Mouse (Mus musculus) common myeloid progenitor, adult 5-6 weeks (primary cell): ENCODE measurements at regions not wholly inside any gene's neighbourhood (a gene's known extent, or its start where the extent isn't known, plus 50 kb on each side); places are given as distances from the start of the nearest gene placed in this dataset.
"Not testable (repeated sequence)": the region's sequence is repeated elsewhere in the genome, so short reads cannot be mapped to it uniquely, and the experiment has no call there.

ENCODE experiments used
- ATAC-seq: replicated peaks from 2 replicates; pipeline ENCODE4 v1.8.0; 2016; ENCODE audit warnings: low read depth, mild to moderate bottlenecking, moderate TSS enrichment, inconsistent platforms; ENCODE audit not compliant: poor library complexity, severe bottlenecking

DNA sequence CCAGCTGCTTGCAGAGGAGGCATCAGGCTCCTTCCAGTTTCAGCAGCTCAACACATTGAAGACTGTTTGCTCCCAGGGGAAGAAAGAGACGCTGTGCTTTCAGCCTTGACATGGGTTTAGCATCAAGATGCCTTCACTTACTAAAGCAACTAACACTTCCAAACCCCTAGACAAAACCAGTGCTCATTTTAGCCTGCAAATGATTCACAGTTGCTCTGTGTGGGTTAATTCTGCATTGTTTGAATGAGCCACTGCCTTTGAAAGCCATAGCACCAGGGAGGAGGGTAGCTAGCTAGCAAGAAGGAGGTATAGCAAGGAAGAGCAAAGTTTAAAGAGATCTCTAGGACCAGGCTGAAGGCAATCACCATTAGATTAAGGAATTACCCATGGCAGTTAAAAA is 186.1 kb upstream of the Hs6st1 start:
- ATAC-seq, result no peak

- peak; percentile 46 for ATAC-seq
Measured at GRCm38 (mm10) chr1:35889731-35890499, 178.3 kb upstream of the Hs6st1 start.

DNA sequence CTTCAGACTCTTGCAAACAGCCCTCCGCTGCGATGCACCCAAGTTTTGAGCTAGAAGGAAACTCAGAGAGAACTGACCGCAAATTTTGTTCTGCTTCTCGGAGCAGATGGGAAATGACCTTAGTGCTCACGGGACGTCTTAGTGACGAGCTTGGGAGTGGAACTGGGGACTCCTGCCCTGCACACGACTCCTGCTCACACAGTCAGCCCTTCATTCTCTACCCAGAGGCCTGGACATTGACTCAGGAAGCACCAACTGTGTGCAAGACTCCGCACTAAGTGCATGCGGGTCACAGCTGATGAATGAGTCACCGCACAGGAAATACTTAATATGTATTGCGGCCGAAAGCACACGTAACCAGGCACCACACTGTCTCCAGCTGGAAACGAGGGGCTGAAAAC is 177.7 kb upstream of the Hs6st1 start:
- peak; percentile 73 for ATAC-seq

DNA sequence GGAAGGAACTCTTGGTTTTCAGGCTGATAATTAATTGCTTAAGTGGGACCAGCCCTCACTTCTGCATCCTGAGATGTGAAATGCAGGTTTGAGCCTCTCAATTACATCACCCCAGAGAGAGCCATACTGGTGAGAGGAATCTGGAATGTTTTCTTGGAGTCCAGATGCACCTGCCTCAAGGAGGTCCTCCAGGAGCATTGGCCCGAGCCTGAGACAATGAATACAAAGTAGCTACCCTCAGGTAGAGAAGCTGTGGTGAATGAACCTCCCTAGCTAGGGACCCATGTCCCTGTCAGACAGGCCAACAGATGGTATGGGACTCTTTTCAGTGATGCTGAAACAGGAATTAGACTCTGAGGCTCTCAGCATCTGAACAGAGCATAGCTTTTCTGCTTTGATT is 168.7 kb upstream of the Hs6st1 start:
- ATAC-seq, result no peak

DNA sequence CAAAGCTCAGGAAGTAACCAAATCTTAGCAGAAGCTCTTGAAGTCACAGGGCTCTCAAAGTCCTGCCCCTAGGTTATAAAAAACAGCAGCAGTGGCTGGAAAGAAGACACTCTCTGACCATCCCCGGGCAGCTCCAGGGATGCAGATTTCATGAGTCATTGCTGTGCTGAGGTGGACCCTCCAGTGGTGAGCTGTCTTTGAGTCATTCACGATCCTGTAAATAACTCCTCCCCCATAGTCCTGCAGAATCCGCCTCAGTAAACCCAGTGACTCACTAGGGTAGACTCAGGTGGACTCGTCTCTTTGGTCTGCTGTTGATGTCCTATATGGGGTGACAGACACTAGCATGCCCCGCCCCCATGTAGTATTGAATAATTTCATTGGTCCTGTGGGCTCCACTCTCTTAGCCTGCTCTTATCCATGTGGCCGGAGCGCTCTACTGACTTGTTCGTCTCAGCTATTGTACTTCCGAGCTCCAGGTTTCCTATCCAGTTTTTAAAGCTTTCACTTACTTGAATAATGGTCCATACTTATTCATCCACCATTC is 164.1 kb upstream of the Hs6st1 start:
- ATAC-seq, result no peak

GRCm38 (mm10) chr1:35913551-35913950 is 154.6 kb upstream of the Hs6st1 start:
- ATAC-seq, result no peak

GRCm38 (mm10) chr1:35914175-35914574 is 154.0 kb upstream of the Hs6st1 start:
- not testable (repeated sequence) for ATAC-seq

GRCm38 (mm10) chr1:35915526-35915925 is 152.7 kb upstream of the Hs6st1 start:
- no peak for ATAC-seq

DNA sequence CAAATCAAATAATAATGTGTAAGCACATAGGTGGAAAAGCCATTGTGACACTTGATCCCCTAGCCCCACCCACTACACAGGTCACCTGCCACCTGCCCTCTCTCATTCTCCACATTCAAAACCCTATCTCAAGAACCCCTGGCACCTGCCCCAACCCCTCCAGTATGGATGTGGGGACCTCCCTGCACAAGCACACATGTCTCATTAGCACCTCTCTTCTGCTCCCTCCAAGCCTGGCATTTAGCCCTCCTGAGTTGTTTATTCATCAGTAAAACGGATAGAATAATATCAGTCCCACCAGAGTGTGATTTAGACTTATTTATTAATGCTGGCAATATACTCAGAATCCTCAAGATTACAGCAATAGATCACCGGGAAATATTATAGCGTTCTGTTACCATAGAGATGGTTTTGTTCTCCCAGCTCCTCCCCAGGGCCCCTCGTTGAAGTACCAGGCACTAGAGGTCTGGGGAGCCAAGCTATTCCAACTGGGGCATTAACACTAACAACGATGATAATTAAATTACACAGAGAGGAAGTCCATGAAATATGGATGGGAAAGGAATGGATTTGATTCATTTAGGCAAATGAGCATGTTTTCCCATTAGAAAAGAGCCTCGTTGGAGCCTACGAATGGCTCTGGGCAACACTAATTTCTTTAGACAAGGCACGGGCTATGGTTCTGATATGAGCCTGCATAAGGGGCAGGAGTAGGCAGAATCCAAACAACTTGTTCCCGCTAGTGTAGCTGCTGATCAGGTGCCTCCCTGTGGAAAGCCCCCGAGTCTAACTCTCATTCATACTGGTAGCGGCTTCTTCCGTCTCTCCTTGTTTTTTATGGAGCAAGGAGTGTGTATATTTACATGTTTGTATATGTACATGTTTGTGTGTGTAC is 148.1 kb upstream of the Hs6st1 start:
- no peak for ATAC-seq

- peak; percentile 43; the same call in 1 of the 2 replicates for ATAC-seq
Measured at GRCm38 (mm10) chr1:35924796-35925195, 143.4 kb upstream of the Hs6st1 start.

DNA sequence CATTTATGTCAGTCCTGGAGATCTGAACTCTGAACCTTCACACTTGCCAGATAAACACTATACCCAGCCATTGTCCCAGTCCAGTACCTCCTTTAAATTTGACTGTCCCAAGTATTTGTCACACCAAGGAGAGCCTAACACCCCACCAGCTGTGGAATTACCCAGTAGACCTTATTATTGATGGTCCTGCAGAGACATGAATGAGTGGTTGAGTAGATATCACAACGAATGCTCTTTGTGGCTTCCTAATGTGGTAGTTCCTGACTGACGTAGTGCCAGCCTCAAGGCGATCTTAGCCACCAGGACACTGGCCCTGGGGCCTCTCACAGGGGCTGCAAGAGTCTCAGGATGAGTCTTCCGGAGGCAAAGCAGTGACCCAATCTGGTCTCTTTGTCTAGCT is 142.9 kb upstream of the Hs6st1 start:
- ATAC-seq, result peak; percentile 67

- ATAC-seq, result no peak
Measured at GRCm38 (mm10) chr1:35926191-35927048, 141.8 kb upstream of the Hs6st1 start.

GRCm38 (mm10) chr1:35927049-35927415 is 141.2 kb upstream of the Hs6st1 start:
- no peak for ATAC-seq

GRCm38 (mm10) chr1:35930351-35930750 is 137.8 kb upstream of the Hs6st1 start:
- ATAC-seq, result no peak

DNA sequence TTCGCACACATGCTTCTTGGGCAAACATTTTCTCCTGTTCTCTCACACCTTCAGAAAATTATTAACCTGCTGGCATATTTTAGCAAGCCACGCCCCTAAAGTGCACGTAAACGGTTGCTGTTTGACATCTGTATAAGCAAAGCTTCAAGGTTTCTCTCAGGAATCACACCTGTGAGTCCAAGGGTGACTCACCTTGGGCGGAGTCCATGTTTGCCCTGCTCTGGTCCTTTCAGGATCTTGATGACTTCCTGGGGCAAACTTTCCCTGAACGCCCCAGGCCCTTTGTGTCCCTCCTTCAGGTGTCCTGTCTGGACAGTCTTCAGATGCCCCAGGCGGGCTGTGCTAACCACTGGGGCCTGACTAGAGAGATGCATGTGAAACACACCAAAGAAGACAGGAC is 137.1 kb upstream of the Hs6st1 start:
- no peak for ATAC-seq

DNA sequence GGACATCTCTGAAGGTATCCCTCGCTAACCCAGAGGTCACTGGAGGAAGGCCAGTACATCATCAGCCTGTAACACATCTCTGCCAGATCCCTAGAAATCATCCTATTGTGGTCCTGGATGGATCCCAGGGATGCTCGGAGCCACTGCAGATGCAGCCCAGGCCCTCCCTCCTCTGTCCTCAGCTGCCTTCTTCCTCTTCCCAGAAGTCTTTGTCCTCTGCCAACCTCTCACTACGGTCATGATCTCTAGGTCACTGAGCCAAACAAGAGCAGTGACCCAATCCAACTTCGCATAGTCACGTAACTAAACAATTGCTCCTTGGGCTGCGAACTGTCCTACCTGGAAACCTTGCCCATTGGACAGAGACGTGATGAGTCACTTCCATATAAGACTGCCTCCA is 134.7 kb upstream of the Hs6st1 start:
- ATAC-seq, result no peak

DNA sequence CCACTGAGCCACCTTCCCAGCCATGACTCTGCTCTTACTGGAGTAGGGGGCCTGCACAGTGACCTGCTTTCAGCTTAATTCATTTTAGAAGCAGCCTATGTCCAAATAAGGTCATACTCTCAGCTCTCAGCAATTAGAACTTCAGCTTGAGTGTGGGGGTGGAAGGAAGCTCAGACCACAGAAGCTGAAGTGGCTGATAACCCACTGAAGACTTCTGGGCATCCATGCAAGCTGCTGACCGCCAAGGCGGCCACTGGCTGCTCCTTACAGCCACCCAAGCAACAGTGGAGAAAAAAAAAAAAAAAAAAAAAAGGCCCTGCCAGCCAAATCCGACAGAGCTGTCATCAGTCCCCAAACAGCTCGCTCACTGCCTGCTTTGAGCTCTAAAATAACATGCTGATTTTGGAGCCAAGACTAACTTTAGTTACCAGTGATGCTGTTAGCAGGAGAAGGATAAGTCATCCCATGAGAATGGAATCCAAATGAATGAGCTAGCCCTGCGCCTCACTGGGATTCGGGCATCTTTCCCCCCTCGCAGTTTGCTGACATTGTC is 133.0 kb upstream of the Hs6st1 start:
- ATAC-seq, result peak; percentile 98

- ATAC-seq, result no peak
Measured at GRCm38 (mm10) chr1:35936362-35937093, 131.7 kb upstream of the Hs6st1 start.

GRCm38 (mm10) chr1:35940236-35940635 is 128.0 kb upstream of the Hs6st1 start:
- no peak for ATAC-seq
